Mouse (Mus musculus): ENCODE measurements at regions not wholly inside any gene's neighbourhood (a gene's known extent, or its start where the extent isn't known, plus 50 kb on each side); places are given as distances from the start of the nearest gene placed in this dataset.

DNA sequence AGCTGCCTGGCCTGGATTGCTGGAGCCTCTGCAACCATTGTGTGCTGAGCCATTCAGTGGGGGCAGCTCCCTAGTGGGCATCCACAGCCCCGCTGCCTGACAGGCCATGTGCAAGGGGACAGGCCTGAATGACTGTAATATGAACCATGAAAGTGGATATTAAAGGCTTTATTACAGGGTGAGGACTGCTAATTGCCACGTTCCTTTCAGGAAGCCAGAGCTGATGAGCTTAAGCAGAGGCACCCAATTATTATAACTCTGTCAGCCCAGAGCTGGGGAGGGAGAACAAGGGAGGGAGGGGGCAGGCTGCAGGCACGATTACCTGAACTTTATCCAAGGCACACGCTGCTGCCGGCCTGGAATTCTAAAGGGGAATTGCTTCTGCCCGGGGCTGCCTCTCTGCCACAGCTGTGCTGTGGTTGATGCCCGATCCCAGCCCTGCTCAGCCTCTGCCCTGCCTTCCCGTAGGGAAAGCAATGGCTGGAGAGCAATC lies 172.5 kb upstream of the Sdk2 start:
- intact Hi-C loops (cut with DNase I; ENCODE audit: low total_unique reads), result no loop called here
- no peak for DNase-seq

DNA sequence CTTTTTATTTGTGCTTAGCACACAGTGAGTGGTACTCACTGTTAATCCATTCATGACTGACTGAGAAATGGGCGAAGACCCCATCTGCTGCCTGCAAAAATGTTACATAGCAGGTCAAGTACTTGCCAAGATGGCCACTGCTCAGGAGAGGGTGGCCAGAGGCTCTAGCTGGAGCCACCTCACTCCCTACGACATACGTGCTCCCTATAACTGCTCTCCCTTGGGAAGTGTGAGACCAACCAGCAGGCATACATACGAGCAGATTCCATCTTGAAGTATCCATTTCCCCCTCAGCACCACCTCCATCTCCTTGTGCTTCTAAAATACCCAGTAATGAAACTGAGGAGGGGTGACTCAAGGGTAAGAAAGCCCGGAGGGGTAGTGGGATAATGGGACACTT lies 172.0 kb upstream of the Sdk2 start:
- intact Hi-C loops (cut with DNase I; ENCODE audit: low total_unique reads), result no loop called here
- no peak for DNase-seq

DNA sequence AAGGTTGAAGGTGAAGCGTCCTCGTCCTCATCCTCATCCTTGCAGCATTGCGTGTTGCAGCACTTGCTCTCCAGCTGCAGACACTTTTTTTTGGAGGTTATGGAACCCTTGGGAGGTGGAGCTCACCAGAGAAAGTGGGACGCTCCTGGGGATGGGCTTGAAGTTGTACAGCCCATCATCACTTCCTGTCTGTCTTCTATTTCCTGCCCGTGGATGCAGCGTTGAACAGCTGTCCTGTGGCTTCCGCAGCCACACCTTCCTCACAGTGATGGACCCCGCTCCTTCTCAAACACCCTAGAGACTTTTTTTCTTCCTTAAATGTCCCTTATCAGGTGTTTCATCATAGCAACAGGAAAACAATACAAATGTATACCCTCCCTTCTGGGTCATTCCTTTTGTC lies 171.5 kb upstream of the Sdk2 start:
- DNase-seq, result no peak
- intact Hi-C loops (cut with DNase I; ENCODE audit: low total_unique reads), result no loop called here

DNA sequence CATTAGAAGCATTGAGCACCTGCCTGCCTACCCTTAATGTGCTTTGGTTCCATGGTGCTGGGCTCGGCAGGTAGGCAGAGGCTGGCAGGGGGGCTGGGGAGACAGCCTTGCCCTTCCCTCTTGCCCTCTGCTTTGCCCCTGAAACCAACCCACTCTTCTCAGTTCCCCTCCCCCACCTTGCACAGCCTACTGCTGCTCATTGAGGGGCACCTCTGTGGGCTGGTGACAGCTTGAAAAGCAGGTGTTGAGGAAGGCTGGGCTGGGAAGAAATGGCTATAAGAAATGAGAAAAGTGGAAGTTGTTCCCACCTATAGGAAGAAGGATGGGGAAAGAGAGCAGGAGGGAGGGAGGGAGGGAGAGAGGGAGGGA lies 167.7 kb upstream of the Sdk2 start:
- intact Hi-C loops (cut with DNase I; ENCODE audit: low total_unique reads), result no loop called here

DNA sequence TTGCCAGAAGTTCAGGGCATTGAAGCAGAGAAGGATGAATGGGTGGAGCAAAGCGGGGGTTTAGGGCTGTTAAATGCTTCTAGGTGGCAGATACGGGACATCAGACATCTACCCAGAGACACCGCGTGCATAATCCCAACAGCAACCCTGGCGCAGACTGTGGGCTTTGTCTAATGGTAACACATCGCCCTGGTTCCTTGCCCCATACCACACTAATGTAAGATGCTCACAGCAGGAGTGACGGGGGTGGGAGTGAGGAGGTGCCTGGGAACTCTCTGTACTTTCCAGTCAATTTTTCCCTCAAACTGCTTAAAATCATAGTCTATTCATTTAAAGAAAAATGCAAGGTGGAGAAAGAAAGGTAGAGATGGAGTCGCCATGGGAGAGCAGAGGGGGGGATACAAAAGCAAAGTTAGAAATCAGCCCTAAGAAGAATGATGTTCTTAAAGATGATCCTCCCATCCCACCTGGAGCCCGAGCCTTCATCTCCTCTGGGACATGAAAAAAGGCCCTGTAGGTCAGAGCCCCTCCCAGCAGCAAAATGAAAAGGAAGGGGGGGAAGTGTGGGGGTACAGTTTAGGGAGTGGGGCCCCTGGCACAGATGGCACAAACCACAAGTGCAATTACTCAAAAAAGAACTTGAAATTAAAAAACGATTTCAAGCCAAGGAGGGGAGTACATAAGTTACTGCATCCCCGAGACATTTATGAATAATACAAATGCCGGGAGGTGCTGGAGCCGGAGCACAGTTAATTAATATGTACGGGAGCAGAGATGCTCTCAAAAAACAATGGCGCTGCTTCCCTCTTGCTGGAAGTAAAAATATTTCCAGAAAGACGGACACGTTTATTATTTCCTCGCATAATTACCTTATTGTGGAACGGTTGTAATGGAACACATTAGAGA lies 167.0 kb upstream of the Sdk2 start:
- DNase-seq, result no peak
- intact Hi-C loops (cut with DNase I; ENCODE audit: low total_unique reads), result no loop called here

More for the DNA sequence above, 167.7 kb upstream of the Sdk2 start:
- no peak for DNase-seq

DNA sequence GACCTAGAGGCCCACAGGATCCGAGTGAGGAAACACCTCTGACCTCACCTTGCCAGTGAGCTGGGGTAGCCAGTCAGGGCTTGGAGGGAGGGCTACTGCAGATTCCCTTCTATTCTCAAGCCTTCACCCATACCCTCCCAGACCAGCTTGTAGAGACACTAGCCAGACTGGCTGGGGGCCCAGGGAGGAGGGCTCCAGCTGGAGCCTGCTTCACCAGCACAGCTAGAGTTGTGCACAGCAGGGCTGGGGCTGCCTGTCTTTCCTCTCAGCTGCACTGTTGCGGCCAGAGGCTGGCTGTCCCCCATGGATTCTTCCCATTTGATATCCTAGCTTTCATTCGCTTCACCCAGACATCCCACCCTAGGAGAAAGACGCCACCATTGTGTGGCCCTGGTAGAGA lies 165.0 kb upstream of the Sdk2 start:
- intact Hi-C loops (cut with DNase I; ENCODE audit: low total_unique reads), result no loop called here
- DNase-seq, result peak; percentile 53

DNA sequence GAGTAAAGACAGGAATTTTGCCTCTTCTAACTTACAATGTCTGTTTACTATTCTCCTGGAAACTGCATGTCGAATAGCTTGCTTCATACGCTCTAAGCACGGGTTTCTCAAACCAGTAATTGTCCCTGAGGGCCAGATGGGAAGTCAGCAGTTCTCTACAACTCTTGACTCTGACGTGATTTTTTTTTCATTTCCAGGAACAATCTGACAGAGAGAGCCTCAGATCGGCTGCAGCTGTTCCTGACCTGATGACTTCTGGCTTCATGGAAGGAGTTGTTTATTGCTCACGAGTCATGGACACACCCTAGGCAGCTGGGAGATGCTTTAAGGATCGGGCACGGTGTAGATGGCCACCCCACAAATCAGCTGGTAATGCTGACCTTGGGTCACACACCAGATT lies 162.9 kb upstream of the Sdk2 start:
- intact Hi-C loops (cut with DNase I; ENCODE audit: low total_unique reads), result no loop called here
- peak; percentile 23 for DNase-seq

DNA sequence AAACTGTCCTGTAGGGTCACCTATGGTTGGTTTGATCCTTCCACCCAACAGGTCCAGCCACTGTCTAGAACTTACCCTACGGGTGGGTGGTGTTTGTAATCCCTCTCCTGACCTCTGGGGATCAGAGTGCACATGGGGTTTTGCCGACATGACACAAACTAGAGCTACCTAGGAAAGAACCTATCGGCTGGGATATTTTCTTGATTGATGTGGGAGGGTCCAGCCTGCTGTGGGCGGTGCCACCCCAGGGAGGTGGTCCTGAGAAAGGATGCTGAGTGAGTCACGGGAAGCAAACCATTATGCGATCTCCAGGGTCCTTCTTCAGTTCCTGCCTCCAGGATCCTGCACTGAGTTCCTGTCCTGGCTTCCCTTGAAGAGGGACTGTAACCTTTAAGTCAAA lies 162.3 kb upstream of the Sdk2 start:
- no peak for DNase-seq
- intact Hi-C loops (cut with DNase I; ENCODE audit: low total_unique reads), result no loop called here

DNA sequence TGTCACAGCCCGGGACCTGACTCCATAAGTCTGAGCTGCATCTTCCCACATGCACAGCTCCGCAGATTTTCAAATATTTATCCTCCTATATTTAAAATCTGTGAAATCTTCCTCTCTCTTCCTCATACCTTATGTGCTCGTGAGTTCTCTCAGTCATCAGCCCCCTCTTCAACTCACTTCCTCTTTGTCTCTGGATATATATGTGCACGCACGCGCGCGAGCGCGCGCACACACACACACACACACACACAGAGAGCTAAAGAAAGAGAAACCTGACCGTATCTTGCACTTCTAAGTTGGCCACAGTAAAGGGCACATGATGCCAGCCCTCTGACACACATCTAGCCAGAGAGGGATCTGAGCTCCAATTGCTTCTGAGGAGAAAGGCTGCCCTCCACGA lies 159.7 kb upstream of the Sdk2 start:
- DNase-seq, result no peak
- intact Hi-C loops (cut with DNase I; ENCODE audit: low total_unique reads), result no loop called here

DNA sequence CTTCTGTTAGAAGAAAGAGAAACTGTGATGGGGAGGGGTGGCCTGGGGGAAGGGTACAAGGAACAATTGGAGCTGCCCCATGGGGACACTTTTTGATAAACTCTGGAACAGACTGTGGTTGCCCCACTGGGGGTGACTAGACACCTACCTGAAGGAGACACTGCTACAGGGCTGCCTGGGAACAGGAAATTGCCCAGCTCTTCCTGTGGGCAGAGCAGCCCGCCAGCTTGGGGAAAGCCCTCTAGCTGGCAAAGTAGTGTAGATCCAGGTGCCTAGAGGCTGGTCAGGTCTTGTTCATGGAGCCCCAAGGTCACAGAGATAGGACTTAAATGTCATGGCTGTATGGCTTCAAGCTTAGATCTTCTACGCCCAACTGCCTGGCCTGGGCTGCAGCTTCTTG lies 157.9 kb upstream of the Sdk2 start:
- no peak for DNase-seq
- intact Hi-C loops (cut with DNase I; ENCODE audit: low total_unique reads), result no loop called here

DNA sequence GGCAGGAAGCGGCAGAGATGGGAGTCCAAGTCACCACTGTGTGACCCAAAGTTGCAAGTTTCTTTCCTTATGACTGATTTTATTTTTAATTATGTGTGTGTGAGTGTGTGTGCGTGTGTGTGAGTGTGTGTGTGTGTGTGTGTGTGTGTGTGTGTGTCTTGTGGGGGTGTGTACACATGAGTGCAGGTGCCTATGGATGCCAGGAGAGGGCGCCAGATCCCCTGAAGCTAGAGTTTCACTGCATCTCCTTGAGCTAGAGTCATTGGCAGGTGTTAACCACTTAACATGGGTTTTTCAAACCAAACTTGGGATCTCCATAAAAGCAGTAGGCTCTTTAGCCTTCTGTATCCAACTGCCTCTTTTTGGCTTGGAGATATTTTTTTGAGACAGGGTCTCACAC lies 156.2 kb upstream of the Sdk2 start:
- intact Hi-C loops (cut with DNase I; ENCODE audit: low total_unique reads), result no loop called here
- no peak for DNase-seq

DNA sequence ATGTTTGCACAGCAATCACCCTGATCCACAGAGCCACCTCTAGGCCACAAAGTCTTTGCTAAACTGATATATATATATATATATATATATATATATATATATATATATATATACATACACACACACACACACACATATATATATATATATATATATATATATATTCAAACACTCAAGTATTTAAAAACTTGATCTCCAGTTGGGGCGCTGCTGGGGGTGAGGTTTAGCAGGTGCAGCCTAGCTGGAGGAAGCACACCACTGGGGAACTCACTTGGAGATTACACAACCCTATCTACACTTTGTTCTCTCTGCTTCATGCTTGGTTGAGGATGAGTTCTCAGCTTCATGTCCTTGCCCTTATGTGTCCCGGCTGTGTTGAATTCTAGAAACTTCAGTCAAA lies 153.6 kb upstream of the Sdk2 start:
- intact Hi-C loops (cut with DNase I; ENCODE audit: low total_unique reads), result no loop called here
- DNase-seq, result no peak

DNA sequence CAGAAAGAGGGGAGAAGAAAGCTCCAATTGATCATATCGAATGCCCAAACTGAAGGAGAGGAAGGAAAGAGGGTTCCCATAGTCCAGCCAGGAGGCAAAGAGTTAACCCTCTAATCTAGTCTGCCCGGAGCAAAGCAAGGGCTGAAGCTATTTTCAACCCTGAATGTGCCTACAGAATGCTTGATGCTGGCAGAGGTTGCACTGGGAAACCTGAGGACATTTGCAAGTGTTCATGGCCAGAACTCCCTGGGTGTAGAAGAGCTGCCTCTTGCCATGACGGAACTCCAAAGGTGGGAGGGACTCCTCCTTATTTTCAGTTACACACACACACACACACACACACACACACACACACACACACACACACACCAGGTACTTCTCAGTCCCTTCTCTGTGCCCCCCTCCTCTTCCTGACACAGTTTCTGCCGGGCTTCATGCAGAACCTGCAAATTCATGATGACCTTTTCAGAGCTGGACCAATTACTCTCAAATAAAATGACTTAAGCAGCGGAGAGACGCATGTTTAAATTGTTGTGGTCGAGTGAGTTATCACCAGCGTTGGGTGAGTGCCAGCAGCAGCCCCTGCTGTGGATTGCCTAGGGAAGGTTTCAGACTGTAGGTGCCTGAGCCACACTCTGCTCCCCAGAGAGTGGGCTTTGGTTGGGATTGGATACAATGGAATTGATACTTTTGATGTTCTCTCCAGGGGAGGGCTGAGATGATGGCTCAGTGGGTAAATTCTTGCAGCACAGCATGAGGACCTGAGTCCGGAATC lies 152.1 kb upstream of the Sdk2 start:
- peak; percentile 22 for DNase-seq
- intact Hi-C loops (cut with DNase I; ENCODE audit: low total_unique reads), result no loop called here

DNA sequence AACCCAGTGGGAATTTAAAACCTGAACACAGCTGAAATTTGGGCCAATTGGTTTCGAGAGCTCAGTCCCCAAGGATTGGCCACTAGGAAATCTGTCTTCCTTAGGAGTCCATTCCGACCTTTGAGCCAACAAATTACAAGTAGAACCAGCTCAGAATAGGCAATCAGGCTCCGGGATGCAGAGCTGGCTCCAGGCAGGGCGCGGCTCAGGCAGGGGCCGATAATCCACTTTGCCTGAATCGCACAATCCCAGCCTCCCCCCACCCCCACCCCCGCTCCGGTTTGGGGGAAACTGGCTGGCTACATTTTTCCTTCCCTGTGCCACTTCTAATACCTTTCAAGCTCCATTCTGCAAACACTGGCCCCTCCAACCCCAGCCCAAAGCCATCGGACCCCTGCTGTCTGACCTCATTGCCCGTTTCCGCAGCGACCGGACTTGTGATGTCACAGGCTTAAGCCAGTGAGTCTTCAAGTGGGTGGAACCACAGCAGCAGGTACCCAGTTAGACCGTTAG lies 150.5 kb upstream of the Sdk2 start:
- intact Hi-C loops (cut with DNase I; ENCODE audit: low total_unique reads), result no loop called here
- DNase-seq, result no peak

DNA sequence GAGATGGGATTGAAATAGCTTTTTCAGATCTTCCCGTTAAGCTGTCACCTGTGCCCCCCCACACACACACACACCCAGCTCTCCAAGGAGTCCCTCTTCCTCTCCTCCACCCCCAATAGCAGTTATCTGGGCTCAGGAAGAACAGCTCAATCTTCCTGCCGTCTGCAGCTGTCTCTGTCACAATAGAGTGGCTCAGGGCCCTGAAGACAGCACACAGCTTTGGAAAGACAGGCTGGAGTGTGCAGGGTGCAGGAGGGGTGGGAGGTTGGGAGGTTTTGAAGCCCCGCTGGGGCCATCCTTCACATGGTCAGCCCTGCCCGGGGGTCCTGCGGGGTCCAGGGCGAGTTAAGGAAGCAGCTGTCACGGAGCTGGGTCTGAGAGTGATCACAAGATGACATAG lies 149.6 kb upstream of the Sdk2 start:
- intact Hi-C loops (cut with DNase I; ENCODE audit: low total_unique reads), result no loop called here
- DNase-seq, result no peak

DNA sequence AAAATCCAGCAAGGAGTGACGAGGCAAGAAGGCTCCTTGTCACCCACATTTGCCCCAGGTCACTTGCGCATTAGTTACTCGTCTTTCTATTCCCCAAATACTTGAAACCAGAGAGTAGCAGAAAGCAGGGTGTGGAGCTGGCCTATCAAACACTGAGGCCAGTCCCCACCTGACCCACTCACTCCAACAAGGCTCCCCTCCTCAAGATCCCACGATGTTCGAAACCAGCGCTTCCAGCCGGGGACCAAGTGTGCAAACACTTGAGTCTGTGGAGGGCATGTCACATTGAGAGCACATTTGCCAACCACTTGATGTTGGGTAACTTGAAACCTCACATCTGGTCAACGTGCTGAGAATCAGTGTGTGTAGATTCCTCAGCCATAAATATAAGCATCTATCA lies 148.4 kb upstream of the Sdk2 start:
- no peak for DNase-seq
- intact Hi-C loops (cut with DNase I; ENCODE audit: low total_unique reads), result no loop called here

DNA sequence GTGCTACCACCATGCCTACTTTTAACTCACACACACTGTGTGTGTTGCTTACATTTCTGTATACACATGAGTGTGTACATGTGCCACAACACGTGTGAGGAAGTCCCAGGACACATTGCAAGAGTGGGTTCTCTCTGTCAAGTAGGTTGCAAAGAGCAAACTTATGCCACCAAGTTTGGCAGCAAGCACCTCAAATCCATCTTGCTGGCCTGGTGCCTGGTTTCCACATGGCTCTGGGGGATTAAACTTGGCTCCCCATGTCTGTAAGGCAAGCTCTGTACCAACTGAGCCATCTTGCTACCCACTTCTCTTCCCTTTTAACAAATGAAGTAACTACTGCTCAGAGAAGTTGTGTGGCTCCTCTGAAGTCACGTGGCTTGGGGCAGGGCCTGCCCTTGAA lies 145.3 kb upstream of the Sdk2 start:
- DNase-seq, result no peak
- intact Hi-C loops (cut with DNase I; ENCODE audit: low total_unique reads), result no loop called here

DNA sequence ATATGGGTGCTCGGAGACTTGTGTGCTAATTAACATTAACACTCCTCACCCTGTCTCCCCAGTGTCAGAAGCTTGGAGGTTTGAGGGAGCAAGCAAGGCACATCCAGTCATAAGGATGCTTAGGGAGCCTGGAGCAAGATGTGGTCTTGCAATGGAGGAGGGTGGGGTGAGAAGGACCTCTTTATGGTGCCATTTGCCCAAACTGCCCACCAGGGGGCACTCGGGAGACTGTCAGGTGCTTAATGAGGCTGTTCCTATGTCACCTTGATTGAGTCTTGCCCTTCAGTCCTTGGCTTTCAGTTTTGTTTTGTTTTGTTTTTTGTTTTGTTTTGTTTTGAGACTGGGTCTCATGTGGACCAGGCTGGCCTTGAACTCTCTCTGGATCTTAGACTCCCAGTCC lies 138.3 kb upstream of the Sdk2 start:
- intact Hi-C loops (cut with DNase I; ENCODE audit: low total_unique reads), result no loop called here

DNA sequence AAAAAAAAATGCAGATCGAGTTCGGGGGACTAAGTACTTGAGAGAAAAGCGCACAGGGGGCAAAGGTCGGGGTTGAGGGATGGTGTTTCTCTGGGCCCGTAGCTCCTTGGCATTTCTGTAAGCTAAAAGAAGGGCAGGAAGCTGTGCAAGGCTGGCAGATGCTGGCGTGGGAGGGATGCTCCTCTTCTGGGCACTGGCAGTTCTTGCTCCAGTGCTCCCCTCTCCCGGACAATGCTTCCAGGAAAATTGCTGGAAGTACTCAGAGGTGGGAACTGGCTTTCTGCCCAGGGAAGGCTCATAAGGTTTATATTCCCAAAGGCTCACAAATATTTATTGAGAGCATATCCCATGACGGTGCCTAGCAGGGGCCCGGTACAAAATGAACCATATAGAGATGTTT lies 136.6 kb upstream of the Sdk2 start:
- intact Hi-C loops (cut with DNase I; ENCODE audit: low total_unique reads), result loop anchor here (5.0 kb wide), 1 partner anchor 74 kb away; no protein-coding TSS in a partner anchor

More for the DNA sequence above, 138.3 kb upstream of the Sdk2 start:
- peak; percentile 38 for DNase-seq

DNA sequence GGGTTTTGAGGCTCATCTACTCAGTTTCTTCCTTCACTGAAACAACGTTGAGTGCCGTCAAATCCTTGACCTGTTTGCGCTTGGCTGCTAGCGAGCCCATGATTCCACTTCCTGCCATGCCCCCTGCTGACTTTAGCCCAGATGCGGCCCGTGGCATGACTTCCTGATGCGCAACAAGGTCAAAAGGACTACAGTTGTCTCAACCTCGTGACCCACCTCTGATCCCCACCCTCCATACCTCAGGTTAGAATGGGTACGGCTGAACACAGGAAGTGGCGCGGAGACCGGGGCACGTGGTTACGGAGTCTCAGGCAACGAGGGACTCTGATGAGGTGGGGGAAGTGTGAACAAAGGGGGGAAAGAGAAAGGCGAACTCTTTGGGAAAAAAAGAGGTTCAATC lies 135.6 kb upstream of the Sdk2 start:
- no peak for DNase-seq
- intact Hi-C loops (cut with DNase I; ENCODE audit: low total_unique reads), result loop anchor here (5.0 kb wide), 1 partner anchor 75 kb away; no protein-coding TSS in a partner anchor

More for the DNA sequence above, 136.6 kb upstream of the Sdk2 start:
- no peak for DNase-seq

All from gastrocnemius, postnatal 14 days (tissue).